Mouse (Mus musculus) embryonic facial prominence, embryonic 13.5 days (tissue): ENCODE results near the gene Sf3a3. TPM values are rescaled to one million over a fixed set of nuclear protein-coding genes. Genes with fewer than 3 reads are reported as not detected.
A peak's percentile ranks its signal among the peaks of the same experiment; 100 is the strongest.

Experiments
- ATAC-seq: fragments of 200-750 bp; cut with Nextera tagmentation; 2 replicates; pipeline ENCODE4 v1.8.0; 2017; ENCODE audit warnings: low read depth; ENCODE audit not compliant: insufficient number of reproducible peaks, insufficient read depth, low FRiP score, low TSS enrichment
- H3K27ac ChIP-seq: fragments of 300-500 bp; sonication (generic); 2 replicates; pipeline ENCODE4 v1.5.1; 2015; ENCODE audit warnings: moderate library complexity, mild to moderate bottlenecking, inconsistent platforms
- H3K27me3 ChIP-seq: fragments of 300-500 bp; sonication (generic); 2 replicates; pipeline ENCODE4 v1.6.1; 2015; ENCODE audit warnings: mild to moderate bottlenecking, inconsistent platforms
- H3K36me3 ChIP-seq: fragments of 300-500 bp; sonication (generic); 2 replicates; pipeline ENCODE4 v1.6.1; 2015; ENCODE audit warnings: mild to moderate bottlenecking, inconsistent platforms
- H3K4me1 ChIP-seq: fragments of 300-500 bp; sonication (generic); 2 replicates; pipeline ENCODE4 v1.6.1; 2015; ENCODE audit warnings: inconsistent platforms
- H3K4me2 ChIP-seq: fragments of 300-500 bp; sonication (generic); 2 replicates; pipeline ENCODE4 v1.6.1; 2015; ENCODE audit warnings: moderate library complexity, mild to moderate bottlenecking, inconsistent platforms
- H3K4me3 ChIP-seq: fragments of 300-500 bp; sonication (generic); 2 replicates; pipeline ENCODE4 v1.5.1; 2015; ENCODE audit warnings: mild to moderate bottlenecking, inconsistent platforms
- H3K9ac ChIP-seq: fragments of 300-500 bp; sonication (generic); 2 replicates; pipeline ENCODE4 v1.6.1; 2015; ENCODE audit warnings: mild to moderate bottlenecking, inconsistent platforms
- H3K9me3 ChIP-seq: fragments of 300-500 bp; sonication (generic); 2 replicates; pipeline ENCODE4 v1.6.1; 2016; ENCODE audit warnings: inconsistent platforms
- WGBS: fragments of 180-500 bp; shearing (Covaris S2); methylation state at CpG from one replicate; pipeline ENCODE4 v1.1.7; 2015; ENCODE audit warnings: mixed read lengths; 5-methylcytosine and 5-hydroxymethylcytosine counted together
- microRNA counts: library from miRNA; unstranded; fragments of <30 nt; microRNA quantifications from one replicate; lab custom pipeline; 2016
- microRNA-seq: library from miRNA; unstranded; fragments of <30 nt; microRNA quantifications from one replicate; pipeline ENCODE4, GENCODE M21; 2016
- polyA plus RNA-seq: library from polyadenylated mRNA; unstranded; fragments of >200 nt; fragmentation: Nextera tagmentation; extraction: Ambion mirVana; gene quantifications from 2 replicates; pipeline ENCODE4 v1.2.1, GENCODE M21; 2015

Gene Sf3a3
- polyA plus RNA-seq, 1 experiment from 2014 or later = 186 TPM

DNA sequence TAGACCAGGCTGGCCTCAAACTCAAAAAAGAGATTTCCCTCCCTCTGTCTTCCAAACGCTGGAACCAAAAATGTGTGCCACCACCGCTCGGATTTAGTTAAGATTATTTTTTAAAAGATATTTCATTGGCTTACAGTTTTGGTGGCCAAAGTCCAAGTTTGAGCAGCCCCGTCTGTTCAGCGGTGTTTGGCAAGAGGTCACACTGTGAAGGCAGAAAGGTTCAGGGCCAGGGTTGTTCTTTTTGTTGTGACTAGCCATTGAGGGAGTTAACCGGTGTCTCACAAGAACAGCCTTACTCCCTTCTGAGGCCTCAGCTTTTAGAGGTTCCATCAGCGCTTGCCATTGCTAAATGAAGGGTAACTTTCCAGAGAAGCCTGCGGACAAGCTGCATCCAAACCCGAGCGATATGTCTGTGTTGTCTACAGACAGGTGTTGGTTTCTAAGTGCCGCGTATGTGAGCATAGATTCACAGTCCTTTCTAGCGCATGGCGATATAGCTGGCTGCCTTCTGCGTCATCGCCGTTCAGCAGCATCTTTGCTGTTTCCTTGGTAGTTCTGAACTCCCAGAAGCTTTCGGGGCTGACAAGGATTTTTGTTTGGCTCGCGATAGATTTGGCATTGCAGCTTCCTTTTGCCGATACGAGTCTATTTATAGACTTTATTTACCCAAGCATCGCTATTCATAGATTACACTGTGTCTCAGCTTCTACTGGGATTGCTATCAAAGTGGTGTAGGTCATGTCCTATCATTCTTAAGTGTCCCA, 51.4 kb downstream of the Sf3a3 start:
- H3K27ac ChIP-seq = no peak overlapping the region
- no peak overlapping the region for H3K9ac ChIP-seq
- WGBS = 89% methylated on average over 23 of the region's 23 CpGs
- no peak for ATAC-seq
- H3K4me2 ChIP-seq = no peak overlapping the region
- no peak overlapping the region for H3K4me3 ChIP-seq
- no peaks in the 10 kb centered on the region for H3K27me3 ChIP-seq
- no peaks in the 10 kb centered on the region; the same call in 1 of the 2 replicates for H3K36me3 ChIP-seq
- no peaks in the 10 kb centered on the region for H3K4me1 ChIP-seq
- H3K9me3 ChIP-seq = no peaks in the 10 kb centered on the region

DNA sequence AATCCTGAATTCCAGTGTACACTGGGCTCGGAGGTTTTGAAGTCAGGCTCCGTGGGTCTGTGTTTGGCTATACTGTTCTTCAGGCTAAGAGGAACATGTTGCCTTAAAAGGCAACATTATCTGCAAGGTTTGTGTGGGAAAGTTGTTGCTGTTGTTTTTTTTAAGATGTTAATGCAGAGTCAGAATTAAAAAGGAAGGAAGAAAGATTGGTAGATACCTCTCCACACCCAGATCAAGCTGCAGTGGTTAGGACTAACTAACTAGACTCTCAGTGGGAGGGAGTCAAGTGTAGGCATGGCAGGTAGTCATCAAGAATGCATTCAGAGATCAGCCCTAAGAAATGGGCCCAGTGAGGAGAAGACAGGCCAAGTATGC, 52.0 kb downstream of the Sf3a3 start:
- no peak overlapping the region for H3K27ac ChIP-seq
- H3K4me3 ChIP-seq = no peak overlapping the region
- no peaks in the 10 kb centered on the region; the same call in 1 of the 2 replicates for H3K36me3 ChIP-seq
- ATAC-seq = no peak
- 89% methylated on average over 2 of the region's 2 CpGs for WGBS
- H3K4me1 ChIP-seq = no peaks in the 10 kb centered on the region
- H3K4me2 ChIP-seq = no peak overlapping the region
- H3K9me3 ChIP-seq = no peaks in the 10 kb centered on the region
- no peaks in the 10 kb centered on the region for H3K27me3 ChIP-seq
- H3K9ac ChIP-seq = no peak overlapping the region

DNA sequence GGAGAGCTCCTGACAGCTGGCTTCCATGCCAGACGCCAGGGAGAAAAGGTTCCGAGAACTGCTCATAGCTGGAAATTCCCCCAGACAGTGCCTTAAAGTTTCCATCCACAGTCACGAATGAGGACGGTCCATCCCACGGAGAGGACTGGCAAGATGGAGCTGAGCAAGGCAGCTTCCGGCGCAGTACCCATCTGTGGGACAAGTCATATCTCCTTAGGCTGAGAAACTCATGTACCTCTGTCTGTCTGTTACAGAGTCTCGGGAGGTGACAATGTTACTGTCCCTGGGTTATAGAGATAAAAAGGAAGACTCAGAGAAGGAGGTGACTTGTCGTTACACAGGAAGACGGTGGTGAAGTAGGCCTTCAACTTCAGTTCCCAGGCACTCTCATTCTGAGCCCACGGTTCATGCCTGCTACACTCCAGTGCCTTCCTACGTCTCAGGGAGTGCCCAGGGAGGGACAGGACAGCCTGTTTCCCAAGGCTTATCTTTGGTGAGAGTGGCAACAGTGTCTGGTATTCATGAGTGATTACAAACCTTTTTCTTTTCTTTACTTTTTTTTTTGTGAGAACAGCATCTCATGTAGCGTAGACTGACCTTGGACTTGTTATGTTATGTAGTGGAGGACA, 54.5 kb downstream of the Sf3a3 start:
- 83% methylated on average over 13 of the region's 13 CpGs for WGBS
- Histone ChIP-seq H3K4me3 (no peak overlapping the region), H3K27ac (no peak overlapping the region), H3K4me1 (no peaks in the 10 kb centered on the region), H3K4me2 (no peak overlapping the region), H3K9me3 (no peaks in the 10 kb centered on the region), H3K27me3 (no peaks in the 10 kb centered on the region), H3K9ac (no peak overlapping the region), H3K36me3 (no peaks in the 10 kb centered on the region)
- no peak for ATAC-seq

DNA sequence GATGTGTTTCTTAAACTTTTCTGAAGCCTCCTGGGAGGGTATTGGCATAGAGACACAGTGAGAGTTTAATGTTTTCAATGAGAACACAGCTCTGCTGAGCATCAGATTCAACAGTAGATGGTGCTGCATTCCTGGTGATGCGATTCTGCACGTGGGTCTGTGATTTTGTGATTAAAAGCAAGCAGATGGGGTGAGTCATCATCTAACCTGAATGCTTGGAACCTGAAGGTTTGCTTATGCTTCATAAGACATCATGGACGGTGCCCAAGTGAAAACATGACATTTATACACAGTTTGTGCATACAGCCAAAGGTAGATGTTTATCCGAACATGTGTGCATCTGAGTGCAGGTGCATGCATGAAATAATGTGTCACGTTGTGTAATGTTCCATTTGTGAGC, 56.0 kb downstream of the Sf3a3 start:
- no peak overlapping the region for H3K9ac ChIP-seq
- no peak overlapping the region for H3K4me3 ChIP-seq
- H3K4me1 ChIP-seq = no peaks in the 10 kb centered on the region
- no peak for ATAC-seq
- H3K9me3 ChIP-seq = no peaks in the 10 kb centered on the region
- H3K27ac ChIP-seq = no peak overlapping the region
- H3K27me3 ChIP-seq = no peaks in the 10 kb centered on the region
- H3K36me3 ChIP-seq = no peaks in the 10 kb centered on the region
- WGBS = 73% methylated on average over 5 of the region's 5 CpGs
- H3K4me2 ChIP-seq = no peak overlapping the region

DNA sequence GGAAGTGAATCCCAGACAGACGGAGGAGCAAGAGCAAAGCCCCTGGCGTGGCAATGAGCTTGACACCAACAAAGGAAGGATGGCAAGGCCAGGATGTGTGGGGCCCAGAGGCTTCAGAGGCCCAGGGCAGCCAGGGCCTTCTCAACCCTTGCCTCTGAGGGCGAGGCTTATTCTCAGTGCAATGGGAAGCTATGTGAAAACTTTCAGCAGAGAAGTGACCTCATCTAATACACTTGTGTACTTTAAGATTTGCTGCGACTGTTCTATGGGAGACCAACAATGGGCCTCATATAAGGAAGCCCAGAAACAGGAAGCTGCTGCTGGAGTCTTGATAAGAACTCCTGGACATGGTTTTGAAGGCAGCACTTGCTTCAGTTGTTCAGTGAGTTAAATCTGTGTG, 57.5 kb downstream of the Sf3a3 start:
- no peak overlapping the region for H3K9ac ChIP-seq
- no peak overlapping the region for H3K27ac ChIP-seq
- no peaks in the 10 kb centered on the region for H3K9me3 ChIP-seq
- H3K36me3 ChIP-seq = 0 out of 2 replicates have a peak, but pooled peaks cover 1% of the 10 kb centered on the region
- H3K4me3 ChIP-seq = no peak overlapping the region
- H3K4me1 ChIP-seq = no peaks in the 10 kb centered on the region
- 57% methylated on average over 4 of the region's 4 CpGs for WGBS
- no peak for ATAC-seq
- no peaks in the 10 kb centered on the region for H3K27me3 ChIP-seq
- no peak overlapping the region for H3K4me2 ChIP-seq

DNA sequence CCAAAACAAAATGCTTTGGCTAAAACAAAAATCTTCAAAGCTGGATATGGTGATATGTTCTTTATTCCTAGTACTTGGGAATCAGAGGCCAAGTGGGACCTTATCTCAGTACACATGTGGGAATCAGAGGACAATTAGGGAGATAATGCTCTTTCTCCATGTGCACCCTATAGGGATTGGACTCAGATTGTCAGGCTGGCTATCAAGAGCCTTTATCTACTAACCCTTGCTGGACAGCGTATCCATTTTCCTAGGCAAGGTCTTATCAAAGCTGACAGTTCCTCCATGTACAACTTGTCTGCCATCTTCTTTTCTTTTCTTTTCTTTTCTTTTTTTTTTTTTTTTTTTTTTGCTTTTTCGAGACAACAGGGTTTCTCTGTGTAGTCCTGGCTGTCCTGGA, 58.9 kb downstream of the Sf3a3 start:
- H3K4me2 ChIP-seq = no peak overlapping the region
- no peaks in the 10 kb centered on the region for H3K4me1 ChIP-seq
- H3K36me3 ChIP-seq = peaks cover 7% of the 10 kb centered on the region; the same call in 1 of the 2 replicates
- no peak overlapping the region for H3K9ac ChIP-seq
- no peaks in the 10 kb centered on the region for H3K9me3 ChIP-seq
- H3K4me3 ChIP-seq = no peak overlapping the region
- H3K27me3 ChIP-seq = no peaks in the 10 kb centered on the region
- ATAC-seq = no peak
- WGBS = 82% methylated on average over 2 of the region's 2 CpGs
- no peak overlapping the region for H3K27ac ChIP-seq

DNA sequence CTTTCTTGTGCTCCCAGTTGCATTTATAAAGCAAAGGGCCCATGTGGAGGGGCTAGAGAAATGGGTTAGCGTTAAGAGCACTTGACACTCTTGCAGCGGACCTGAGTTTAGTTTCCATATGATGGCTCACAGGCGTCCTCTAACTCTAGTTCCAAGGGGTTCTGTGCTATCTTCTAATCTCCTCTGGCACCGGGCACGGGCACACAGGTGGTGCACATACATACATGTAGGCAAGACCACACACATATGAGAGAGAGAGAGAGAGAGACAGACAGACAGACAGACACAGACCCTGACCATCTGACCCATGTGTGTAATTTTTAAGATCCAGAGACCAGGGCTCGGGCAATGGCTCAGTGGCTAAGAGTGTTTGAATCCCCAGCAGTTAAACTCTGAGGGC, 59.4 kb downstream of the Sf3a3 start:
- H3K4me2 ChIP-seq = no peak overlapping the region
- H3K4me3 ChIP-seq = no peak overlapping the region
- H3K9me3 ChIP-seq = no peaks in the 10 kb centered on the region
- H3K36me3 ChIP-seq = peaks cover 13% of the 10 kb centered on the region
- H3K4me1 ChIP-seq = no peaks in the 10 kb centered on the region
- no peak overlapping the region for H3K9ac ChIP-seq
- H3K27ac ChIP-seq = no peak overlapping the region
- no peak for ATAC-seq
- H3K27me3 ChIP-seq = no peaks in the 10 kb centered on the region
- 86% methylated on average over 6 of the region's 6 CpGs for WGBS

DNA sequence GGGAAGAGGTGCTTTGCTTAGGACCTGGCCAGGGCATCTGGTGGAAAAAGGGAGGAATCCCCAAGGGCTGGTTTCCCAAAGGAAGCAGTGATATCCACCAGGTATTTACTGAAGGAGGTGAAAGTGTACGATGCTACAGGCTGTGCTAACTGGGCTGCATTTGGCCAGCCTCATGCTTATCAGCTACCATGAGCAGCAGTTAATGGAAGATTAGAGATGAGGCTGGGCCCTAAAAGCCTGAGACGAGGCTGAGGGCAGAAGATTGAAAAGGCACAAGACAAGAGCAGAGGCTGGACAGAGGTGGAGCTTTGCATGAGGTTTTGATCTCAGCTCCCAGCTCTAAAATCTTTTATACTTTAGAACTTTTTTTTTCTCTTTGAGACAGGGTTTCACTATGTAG, 59.9 kb downstream of the Sf3a3 start:
- ATAC-seq = no peak
- 72% methylated on average over 2 of the region's 2 CpGs for WGBS
- no peaks in the 10 kb centered on the region for H3K27me3 ChIP-seq

DNA sequence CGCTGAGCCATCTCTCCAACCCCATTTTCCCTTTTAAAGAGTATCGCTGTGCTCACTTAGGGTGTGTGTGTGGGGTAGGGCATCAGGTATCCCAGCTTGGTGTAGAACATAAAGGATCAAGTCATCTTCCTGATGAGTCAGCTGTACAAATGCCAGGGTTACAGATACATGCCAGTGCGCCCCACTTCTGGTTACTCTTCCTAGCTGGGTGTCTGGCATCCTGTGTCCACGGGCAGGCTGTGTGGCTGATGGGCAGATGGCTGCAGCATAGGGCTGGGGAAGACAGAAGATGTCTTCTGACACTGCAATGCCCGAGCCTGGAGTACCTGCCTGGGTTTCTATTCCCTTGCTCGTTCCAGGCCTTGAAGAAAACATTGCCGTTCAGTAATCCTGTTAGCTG, 66.8 kb downstream of the Sf3a3 start:
- ATAC-seq = no peak
- WGBS = 83% methylated on average over 7 of the region's 7 CpGs
- Histone ChIP-seq H3K4me1 (no peaks in the 10 kb centered on the region), H3K9me3 (no peaks in the 10 kb centered on the region), H3K27ac (no peak overlapping the region), H3K4me2 (no peak overlapping the region), H3K9ac (no peak overlapping the region), H3K36me3 (peaks cover 74% of the 10 kb centered on the region), H3K4me3 (no peak overlapping the region), H3K27me3 (no peaks in the 10 kb centered on the region)

More for the DNA sequence above, 59.9 kb downstream of the Sf3a3 start:
- H3K27ac ChIP-seq = no peak overlapping the region
- no peak overlapping the region for H3K9ac ChIP-seq
- H3K4me2 ChIP-seq = no peak overlapping the region
- H3K36me3 ChIP-seq = peaks cover 17% of the 10 kb centered on the region
- H3K4me1 ChIP-seq = no peaks in the 10 kb centered on the region
- H3K4me3 ChIP-seq = no peak overlapping the region
- H3K9me3 ChIP-seq = no peaks in the 10 kb centered on the region

MicroRNAs within 50 kb of the gene (microRNA counts, 519-probe panel; counts per million panel counts)
- microRNA mmu-miR-697 (lab: Ali Mortazavi, UCI) = 236 counts per million, percentile 44 among the panel's probes with 10 or more counts
- microRNA mmu-miR-698 (lab: Ali Mortazavi, UCI) = 236 counts per million, percentile 44 among the panel's probes with 10 or more counts

Small RNA genes within 50 kb of the gene (microRNA-seq; reads per million reads assigned to microRNA genes)
- gene Gm24721 (not detected), gene Mir697 (not detected), gene Mir698 (not detected)

Other genes with a start within 250 kb of the Sf3a3 start
- gene 3100002H09Rik, start 104.0 kb upstream of the Sf3a3 start, polyA plus RNA-seq = not detected in 2 replicates
- gene Pou3f1, start 58.0 kb upstream of the Sf3a3 start, polyA plus RNA-seq = 2.3 and 2.4 TPM in 2 replicates
- 84.7 and 92.2 TPM in 2 replicates for gene Utp11, start 21.2 kb upstream of the Sf3a3 start, polyA plus RNA-seq
- 17.0 and 19.5 TPM in 2 replicates for gene Fhl3, start 14.1 kb upstream of the Sf3a3 start, polyA plus RNA-seq
- gene Inpp5b, start 27.1 kb downstream of the Sf3a3 start, polyA plus RNA-seq = 25.2 and 26.4 TPM in 2 replicates
- 11.9 and 12.9 TPM in 2 replicates for gene Mtf1, start 87.3 kb downstream of the Sf3a3 start, polyA plus RNA-seq
- gene Yrdc, start 135.9 kb downstream of the Sf3a3 start, polyA plus RNA-seq = 33.5 and 39.6 TPM in 2 replicates
- 60.0 and 60.9 TPM in 2 replicates for gene 1110065P20Rik, start 136.4 kb downstream of the Sf3a3 start, polyA plus RNA-seq
- 1.2 and 1.4 TPM in 2 replicates for gene Maneal, start 147.4 kb downstream of the Sf3a3 start, polyA plus RNA-seq
- 0.08 and 0.11 TPM in 2 replicates for gene Epha10, start 166.1 kb downstream of the Sf3a3 start, polyA plus RNA-seq
- gene 9930104L06Rik, start 222.3 kb downstream of the Sf3a3 start, polyA plus RNA-seq = 18.1 and 20.3 TPM in 2 replicates
- gene Cdca8, start 224.5 kb downstream of the Sf3a3 start, polyA plus RNA-seq = 133 and 141 TPM in 2 replicates